Mouse (Mus musculus) lung, postnatal 4 days (tissue): ENCODE data around the gene Dao.

ENCODE experiments used
- DNase-seq, 2 experiments: peaks; one replicate each; pipeline ENCODE4 v3.0.0; 2021

Gene Dao

GRCm38 (mm10) chr5:114030652-114031051, 27.1 kb downstream of the Dao start:
- no peak for DNase-seq

- no peak for DNase-seq
Measured at GRCm38 (mm10) chr5:114032161-114032763, 28.8 kb downstream of the Dao start.

GRCm38 (mm10) chr5:114034393-114034792, 30.9 kb downstream of the Dao start:
- DNase-seq, result no peak

GRCm38 (mm10) chr5:114035111-114035510, 31.6 kb downstream of the Dao start:
- DNase-seq, result no peak

GRCm38 (mm10) chr5:114040508-114040907, 37.0 kb downstream of the Dao start:
- DNase-seq, result no peak

- no peak for DNase-seq
Measured at GRCm38 (mm10) chr5:114040911-114041310, 37.4 kb downstream of the Dao start.

- DNase-seq, result peak; percentile 69 to 71
Measured at GRCm38 (mm10) chr5:114041327-114041930, 37.9 kb downstream of the Dao start.

- no peak for DNase-seq
Measured at GRCm38 (mm10) chr5:114043800-114044199, 40.3 kb downstream of the Dao start.

GRCm38 (mm10) chr5:114045134-114045533, 41.6 kb downstream of the Dao start:
- no peak for DNase-seq

GRCm38 (mm10) chr5:114046151-114046550, 42.6 kb downstream of the Dao start:
- no peak for DNase-seq

- no peak for DNase-seq
Measured at GRCm38 (mm10) chr5:114046604-114047003, 43.1 kb downstream of the Dao start.

GRCm38 (mm10) chr5:114047182-114047581, 43.7 kb downstream of the Dao start:
- no peak for DNase-seq

GRCm38 (mm10) chr5:114048731-114049308, 45.3 kb downstream of the Dao start:
- DNase-seq, result no peak

GRCm38 (mm10) chr5:114052246-114052761, 48.8 kb downstream of the Dao start:
- peak; percentile 82 to 84 for DNase-seq

GRCm38 (mm10) chr5:114057129-114057731, 53.7 kb downstream of the Dao start:
- no peak for DNase-seq

- no peak for DNase-seq
Measured at GRCm38 (mm10) chr5:114061675-114062074, 58.2 kb downstream of the Dao start.

GRCm38 (mm10) chr5:114063958-114064357, 60.5 kb downstream of the Dao start:
- no peak for DNase-seq

GRCm38 (mm10) chr5:114065161-114065560, 61.7 kb downstream of the Dao start, which contains the start of gene Usp30:
Usp30 (plus strand) TSS chr5:114065461.
- no peak for DNase-seq

- DNase-seq, result no peak
Measured at GRCm38 (mm10) chr5:114066601-114067000, 63.1 kb downstream of the Dao start.

GRCm38 (mm10) chr5:114067543-114067942, 64.0 kb downstream of the Dao start:
- DNase-seq, result no peak

GRCm38 (mm10) chr5:114067982-114068381, 64.5 kb downstream of the Dao start:
- DNase-seq, result no peak

- no peak for DNase-seq
Measured at GRCm38 (mm10) chr5:114070858-114071257, 67.4 kb downstream of the Dao start.

- no peak for DNase-seq
Measured at GRCm38 (mm10) chr5:114072262-114072661, 68.8 kb downstream of the Dao start.
